Mouse (Mus musculus) heart, postnatal 0 days (tissue): ENCODE measurements around the gene Intu. TPM values are rescaled to one million over a fixed set of nuclear protein-coding genes. Genes with fewer than 3 reads are reported as not detected.

Experiments
- ATAC-seq: fragments of 200-750 bp; cut with Nextera tagmentation; 2 replicates; pipeline ENCODE4 v1.8.0; 2017; ENCODE audit warnings: low read depth, moderate number of reproducible peaks, moderate library complexity; ENCODE audit not compliant: insufficient read depth
- DNase-seq: peaks from one replicate; pipeline ENCODE4 v3.0.0-alpha.2; 2016; ENCODE audit warnings: low spot score
- H3K27ac ChIP-seq: fragments of 300-500 bp; sonication (generic); 2 replicates; pipeline ENCODE4 v1.5.1; 2014; ENCODE audit warnings: low read depth, mild to moderate bottlenecking
- H3K27me3 ChIP-seq: fragments of 300-500 bp; sonication (generic); 2 replicates; pipeline ENCODE4 v1.6.1; 2014; ENCODE audit warnings: low read length, mixed read lengths; ENCODE audit not compliant: control insufficient read depth, insufficient read depth
- H3K36me3 ChIP-seq: fragments of 300-500 bp; sonication (generic); replicated peaks from 2 replicates; pipeline ENCODE4 v1.6.1; 2014; ENCODE audit warnings: low read length, mixed read lengths; ENCODE audit not compliant: control insufficient read depth, insufficient read depth
- H3K4me1 ChIP-seq: fragments of 300-500 bp; sonication (generic); 2 replicates; pipeline ENCODE4 v1.6.1; 2014; ENCODE audit warnings: antibody characterized with exemption; ENCODE audit not compliant: control insufficient read depth, insufficient read depth
- H3K4me2 ChIP-seq: fragments of 300-500 bp; sonication (generic); 2 replicates; pipeline ENCODE4 v1.6.1; 2014; ENCODE audit warnings: low read depth, mild to moderate bottlenecking, low read length, moderate library complexity
- H3K4me3 ChIP-seq: fragments of 300-500 bp; sonication (generic); 2 replicates; pipeline ENCODE4 v1.5.1; 2014; ENCODE audit warnings: low read depth, low read length
- H3K9ac ChIP-seq: fragments of 300-500 bp; sonication (generic); replicated peaks from 2 replicates; pipeline ENCODE4 v1.6.1; 2014; ENCODE audit warnings: low read depth, low read length, mixed read lengths
- H3K9me3 ChIP-seq: fragments of 300-500 bp; sonication (generic); replicated peaks from 2 replicates; pipeline ENCODE4 v1.6.1; 2016; ENCODE audit warnings: low read length; ENCODE audit not compliant: control insufficient read depth
- CTCF ChIP-seq: IDR thresholded peaks from 2 replicates; pipeline ENCODE4 v1.5.1; 2016; ENCODE audit warnings: antibody characterized with exemption, control low read depth, low read depth
- EP300 ChIP-seq: IDR thresholded peaks from 2 replicates; pipeline ENCODE4 v1.6.1; 2016; ENCODE audit warnings: antibody characterized with exemption, low read depth
- WGBS: fragments of 180-500 bp; shearing (Covaris S2); extraction: QIAGEN DNeasy Blood & Tissue Kit; methylation state at CpG from one replicate; pipeline ENCODE4 v1.1.7; 2014; 5-methylcytosine and 5-hydroxymethylcytosine counted together
- polyA plus RNA-seq: library from polyadenylated mRNA; unstranded; fragments of >200 nt; fragmentation: Nextera tagmentation; extraction: Ambion mirVana; gene quantifications from 2 replicates; pipeline ENCODE4 v1.2.1, GENCODE M21; 2015
- total RNA-seq: library from RNA; depleted of rRNA; stranded (reverse); fragments of >200 nt; gene quantifications from 2 replicates; pipeline ENCODE4 v1.2.3, GENCODE M21; 2014; ENCODE audit warnings: low replicate concordance

Intu gene
- total and polyA plus RNA-seq, 2 experiments from 2014 or later: 2.7 to 5.8 TPM

- peaks cover 3% of the 10 kb centered on the region; the same call in 1 of the 2 replicates for H3K36me3 ChIP-seq
- ATAC-seq (no peak), DNase-seq (no peak)
- no peaks in the 10 kb centered on the region for H3K9me3 ChIP-seq
- no peak for TF ChIP-seq EP300
- TF ChIP-seq CTCF: no peak
- H3K27me3 ChIP-seq: no peaks in the 10 kb centered on the region
- H3K9ac ChIP-seq: no peak overlapping the region
- no peaks in the 10 kb centered on the region for H3K4me1 ChIP-seq
- no peak overlapping the region for H3K4me3 ChIP-seq
- H3K4me2 ChIP-seq: no peak overlapping the region
- WGBS: 88% methylated on average over 2 of the region's 2 CpGs
- no peak overlapping the region for H3K27ac ChIP-seq
Observed at GRCm38 (mm10) chr3:40660231-40660630, 129.1 kb downstream of the Intu start.

GRCm38 (mm10) chr3:40666109-40666508, 135.0 kb downstream of the Intu start:
- no peak overlapping the region for H3K4me3 ChIP-seq
- no peak overlapping the region for H3K4me2 ChIP-seq
- no peak for TF ChIP-seq EP300
- no peak for TF ChIP-seq CTCF
- H3K9ac ChIP-seq: no peak overlapping the region
- H3K9me3 ChIP-seq: no peaks in the 10 kb centered on the region
- WGBS: 48% methylated on average over 4 of the region's 4 CpGs
- no peak overlapping the region for H3K27ac ChIP-seq
- ATAC-seq (no peak), DNase-seq (no peak)
- 0 out of 2 replicates have a peak, but pooled peaks cover 3% of the 10 kb centered on the region for H3K4me1 ChIP-seq
- H3K36me3 ChIP-seq: peaks cover 3% of the 10 kb centered on the region; the same call in 1 of the 2 replicates
- H3K27me3 ChIP-seq: no peaks in the 10 kb centered on the region

GRCm38 (mm10) chr3:40666861-40667719, 136.0 kb downstream of the Intu start:
- no peak overlapping the region for H3K4me3 ChIP-seq
- no peak for DNase-seq
- H3K9ac ChIP-seq: no peak overlapping the region
- 0 out of 2 replicates have a peak, but pooled peaks cover 3% of the 10 kb centered on the region for H3K4me1 ChIP-seq
- no peak overlapping the region for H3K27ac ChIP-seq
- H3K9me3 ChIP-seq: no peaks in the 10 kb centered on the region
- no peak for ATAC-seq
- no peak for TF ChIP-seq CTCF
- TF ChIP-seq EP300: no peak
- H3K27me3 ChIP-seq: no peaks in the 10 kb centered on the region
- WGBS: 87% methylated on average over 8 of the region's 8 CpGs
- H3K4me2 ChIP-seq: no peak overlapping the region
- H3K36me3 ChIP-seq: peaks cover 3% of the 10 kb centered on the region; the same call in 1 of the 2 replicates

GRCm38 (mm10) chr3:40668889-40669288, 137.8 kb downstream of the Intu start:
- 40% methylated on average over 6 of the region's 6 CpGs for WGBS
- TF ChIP-seq EP300: no peak
- TF ChIP-seq CTCF: no peak
- no peaks in the 10 kb centered on the region for H3K27me3 ChIP-seq

GRCm38 (mm10) chr3:40669395-40669794, 138.3 kb downstream of the Intu start:
- DNase-seq (no peak), ATAC-seq (no peak)
- Histone ChIP-seq H3K36me3 (peaks cover 1% of the 10 kb centered on the region; the same call in 1 of the 2 replicates), H3K27me3 (no peaks in the 10 kb centered on the region), H3K4me3 (no peak overlapping the region), H3K9me3 (no peaks in the 10 kb centered on the region), H3K4me1 (peaks cover 6% of the 10 kb centered on the region; the same call in 1 of the 2 replicates), H3K27ac (no peak overlapping the region), H3K4me2 (no peak overlapping the region), H3K9ac (no peak overlapping the region)
- TF ChIP-seq EP300 (no peak), CTCF (no peak)
- 88% methylated on average over 3 of the region's 3 CpGs for WGBS

More at GRCm38 (mm10) chr3:40668889-40669288, 137.8 kb downstream of the Intu start:
- no peaks in the 10 kb centered on the region for H3K9me3 ChIP-seq
- peaks cover 3% of the 10 kb centered on the region; the same call in 1 of the 2 replicates for H3K36me3 ChIP-seq
- H3K4me3 ChIP-seq: no peak overlapping the region
- H3K4me2 ChIP-seq: no peak overlapping the region
- no peak overlapping the region for H3K27ac ChIP-seq
- no peak overlapping the region for H3K9ac ChIP-seq
- ATAC-seq (no peak), DNase-seq (no peak)
- 0 out of 2 replicates have a peak, but pooled peaks cover 3% of the 10 kb centered on the region for H3K4me1 ChIP-seq
